Mouse (Mus musculus) gastrocnemius, adult 2 months (tissue): ENCODE data around the gene Sigmar1. TPM values are rescaled to one million over a fixed set of nuclear protein-coding genes. Genes with fewer than 3 reads are reported as not detected.
A peak's percentile ranks its signal among the peaks of the same experiment; 100 is the strongest.

Experiments used
- DNase-seq: peaks from one replicate; pipeline ENCODE4 v3.0.0; 2022
- H3K27ac ChIP-seq: fragments of 200-600 bp; 2 replicates; pipeline ENCODE4 v1.8.1; 2022; ENCODE audit warnings: mild to moderate bottlenecking
- H3K4me3 ChIP-seq: fragments of 200-600 bp; 2 replicates; pipeline ENCODE4 v1.8.1; 2022; ENCODE audit warnings: mild to moderate bottlenecking, moderate library complexity
- CTCF ChIP-seq: fragments of 200-600 bp; IDR thresholded peaks from 2 replicates; pipeline ENCODE4 v1.8.1; 2022; ENCODE audit warnings: antibody characterized with exemption, mild to moderate bottlenecking, moderate library complexity
- intact Hi-C: fragments of 180-260 bp; cut with DNase I; formaldehyde crosslinking; loops from one replicate; pipeline ENCODE4 v1.15.1; 2025
- total RNA-seq, 2 experiments: library from RNA; stranded (reverse); gene quantifications; 2 replicates each; pipeline ENCODE4 v1.2.3; 2021

Sigmar1 gene
- total RNA-seq, 2 experiments from 2014 or later: 8.2 to 13.3 TPM

DNA sequence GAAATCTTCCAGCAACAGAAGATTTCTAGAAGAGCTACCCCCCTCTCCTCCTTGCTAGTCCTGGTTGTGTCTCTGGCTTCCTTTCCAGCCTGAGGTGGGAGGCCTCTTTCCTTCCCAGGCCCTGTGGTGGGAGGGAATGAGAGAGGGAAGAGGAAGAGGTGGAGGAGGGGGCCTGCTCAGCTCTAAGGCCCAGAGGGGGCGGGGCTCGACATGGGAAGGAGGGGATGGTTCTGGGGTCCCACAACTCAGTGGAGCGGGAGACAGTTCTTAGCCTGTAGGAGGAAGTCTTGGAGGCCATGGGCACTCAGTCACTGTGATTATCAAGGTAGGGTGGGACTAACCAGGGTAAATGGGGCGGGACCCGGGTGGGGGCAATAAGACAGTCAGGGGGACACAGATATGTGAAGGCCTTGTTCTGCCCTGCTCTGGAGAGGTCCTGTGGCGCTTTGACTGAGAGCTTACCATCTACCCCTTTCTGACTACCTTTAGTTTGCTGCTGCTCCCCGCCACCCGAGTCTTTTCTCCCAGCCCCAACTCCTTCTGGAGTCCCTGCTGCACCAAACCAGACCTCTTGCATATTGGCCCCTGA, 6.2 kb upstream of the Sigmar1 start:
- peak; percentile 55 for DNase-seq
- H3K4me3 ChIP-seq: peak overlapping the region; percentile 85
- intact Hi-C loops: no loop called here
- TF ChIP-seq CTCF: no peak
- peak overlapping the region; percentile 96 for H3K27ac ChIP-seq

GRCm38 (mm10) chr4:41761680-41762079, 5.7 kb upstream of the Sigmar1 start:
- no peak for TF ChIP-seq CTCF

DNA sequence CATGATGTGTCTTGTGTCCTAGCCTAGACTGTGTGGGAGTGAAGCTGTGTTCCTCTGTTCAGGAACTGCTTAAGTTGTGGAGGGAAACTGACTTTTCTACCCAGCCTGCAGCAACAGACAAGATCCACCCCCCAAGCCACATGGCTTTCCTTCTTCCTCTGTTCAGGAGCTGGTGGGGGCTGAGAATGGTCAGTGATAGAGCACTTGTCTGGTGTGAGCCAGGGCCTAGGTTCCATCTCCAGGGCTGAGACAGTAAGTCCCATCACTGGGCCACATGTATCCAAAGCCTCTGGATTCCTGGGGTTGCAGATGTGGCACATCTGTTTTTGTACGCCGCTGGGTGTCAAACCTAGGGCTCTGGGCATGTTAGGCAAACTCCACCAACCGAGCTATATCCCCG, 5.0 kb upstream of the Sigmar1 start:
- intact Hi-C loops: no loop called here
- H3K4me3 ChIP-seq: peak overlapping the region; percentile 85
- DNase-seq: no peak
- H3K27ac ChIP-seq: peak overlapping the region; percentile 96
- no peak for TF ChIP-seq CTCF

More at GRCm38 (mm10) chr4:41761680-41762079, 5.7 kb upstream of the Sigmar1 start:
- intact Hi-C loops: no loop called here
- no peak for DNase-seq
- Histone ChIP-seq H3K27ac (peak overlapping the region; percentile 96), H3K4me3 (peak overlapping the region; percentile 85)

GRCm38 (mm10) chr4:41760288-41760721, 4.3 kb upstream of the Sigmar1 start:
- Histone ChIP-seq H3K4me3 (peak overlapping the region; percentile 85), H3K27ac (peak overlapping the region; percentile 96)
- no peak; the same call in 1 of the 2 replicates for TF ChIP-seq CTCF
- peak; percentile 97 for DNase-seq
- intact Hi-C loops: no loop called here

DNA sequence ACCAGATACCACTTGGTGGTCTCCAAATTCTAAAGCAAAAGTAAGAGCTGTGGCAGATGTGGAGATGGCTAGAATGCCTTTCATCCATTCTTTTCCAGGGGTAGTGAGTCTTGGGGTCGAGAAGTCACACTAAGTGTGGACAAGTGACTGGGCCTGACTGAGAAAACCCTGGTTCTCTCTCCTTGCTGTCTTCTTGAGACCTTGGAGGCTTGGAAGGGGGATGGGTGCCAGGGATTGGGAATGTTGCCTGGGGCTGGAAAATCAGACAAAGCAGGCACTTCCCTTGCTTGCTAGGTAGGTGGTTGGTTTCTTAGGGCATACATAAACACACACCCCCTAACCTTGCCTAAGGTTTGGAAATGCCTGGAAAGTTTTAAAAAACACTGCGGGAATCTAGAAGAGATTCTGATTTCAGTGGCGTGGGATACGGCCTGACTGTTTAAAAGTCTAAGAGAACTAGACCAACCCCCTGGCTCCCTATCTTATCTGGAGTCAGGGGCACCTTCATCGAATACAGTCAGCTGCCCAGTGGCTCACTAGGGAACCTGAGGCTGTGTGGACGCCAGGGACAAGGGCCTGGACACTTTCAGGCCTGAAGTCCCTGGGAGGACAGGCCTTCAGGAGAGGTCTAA, 3.8 kb upstream of the Sigmar1 start:
- Histone ChIP-seq H3K27ac (peak overlapping the region; percentile 96), H3K4me3 (peak overlapping the region; percentile 85)
- intact Hi-C loops: loop anchor here (10.0 kb wide), 1 partner anchor 1195 kb away; no protein-coding TSS in a partner anchor
- no peak for DNase-seq
- TF ChIP-seq CTCF: no peak

- intact Hi-C loops: loop anchor here (10.0 kb wide), 1 partner anchor 1196 kb away; no protein-coding TSS in a partner anchor
- peak overlapping the region; percentile 96 for H3K27ac ChIP-seq
- TF ChIP-seq CTCF: no peak
- H3K4me3 ChIP-seq: no peak overlapping the region
- DNase-seq: peak; percentile 43
Observed at GRCm38 (mm10) chr4:41759206-41759605, 3.2 kb upstream of the Sigmar1 start.

GRCm38 (mm10) chr4:41758701-41759100, 2.7 kb upstream of the Sigmar1 start:
- intact Hi-C loops: loop anchor here (10.0 kb wide), 1 partner anchor 1196 kb away; no protein-coding TSS in a partner anchor
- DNase-seq: no peak
- TF ChIP-seq CTCF: no peak
- Histone ChIP-seq H3K4me3 (no peak overlapping the region), H3K27ac (peak overlapping the region; percentile 96)

GRCm38 (mm10) chr4:41758021-41758420, 2.1 kb upstream of the Sigmar1 start:
- no peak overlapping the region for H3K27ac ChIP-seq
- intact Hi-C loops: loop anchor here (10.0 kb wide), 1 partner anchor 1197 kb away; no protein-coding TSS in a partner anchor
- no peak for TF ChIP-seq CTCF

DNA sequence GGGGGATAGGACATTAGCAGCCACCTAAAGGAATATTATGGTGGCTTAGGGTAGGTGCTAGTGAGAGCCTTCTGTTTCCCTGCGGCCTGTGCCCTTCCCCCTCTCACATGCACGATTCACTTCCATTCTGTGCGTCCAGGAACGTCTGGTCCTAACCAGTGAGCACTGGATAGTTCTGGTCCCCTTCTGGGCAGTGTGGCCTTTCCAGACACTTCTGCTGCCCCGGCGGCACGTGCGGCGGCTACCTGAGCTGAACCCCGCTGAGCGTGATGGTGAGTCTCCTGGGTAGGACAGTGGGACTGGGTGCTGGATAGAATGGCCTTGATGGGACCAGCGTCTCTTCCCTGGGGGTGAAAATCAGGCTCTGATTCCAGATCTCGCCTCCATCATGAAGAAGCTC, 1.4 kb upstream of the Sigmar1 start:
- H3K27ac ChIP-seq: no peak overlapping the region
- intact Hi-C loops: loop anchor here (10.0 kb wide), 1 partner anchor 1197 kb away; no protein-coding TSS in a partner anchor
- H3K4me3 ChIP-seq: no peak overlapping the region
- TF ChIP-seq CTCF: no peak
- no peak for DNase-seq

More at GRCm38 (mm10) chr4:41758021-41758420, 2.1 kb upstream of the Sigmar1 start:
- no peak for DNase-seq
- no peak overlapping the region for H3K4me3 ChIP-seq

GRCm38 (mm10) chr4:41756440-41756839, 483 bp upstream of the Sigmar1 start:
- H3K27ac ChIP-seq: peak overlapping the region; percentile 97
- intact Hi-C loops: loop anchor here (10.0 kb wide), 1 partner anchor 1198 kb away; no protein-coding TSS in a partner anchor
- DNase-seq: no peak

GRCm38 (mm10) chr4:41754797-41755337, 1.1 kb downstream of the Sigmar1 start, which contains the start of gene Galt:
TSS of gene Galt (plus strand) at chr4:41755228.
- intact Hi-C loops: loop anchor here (10.0 kb wide), 1 partner anchor 1200 kb away; no protein-coding TSS in a partner anchor
- Histone ChIP-seq H3K27ac (peak within 1 kb of the TSS; percentile 97), H3K4me3 (peak within 1 kb of the TSS; percentile 92)
- DNase-seq: no peak
- no peak for TF ChIP-seq CTCF

More at GRCm38 (mm10) chr4:41756440-41756839, 483 bp upstream of the Sigmar1 start:
- H3K4me3 ChIP-seq: peak overlapping the region; percentile 92
- no peak for TF ChIP-seq CTCF

GRCm38 (mm10) chr4:41745021-41745420, 10.9 kb downstream of the Sigmar1 start:
- intact Hi-C loops: no loop called here

DNA sequence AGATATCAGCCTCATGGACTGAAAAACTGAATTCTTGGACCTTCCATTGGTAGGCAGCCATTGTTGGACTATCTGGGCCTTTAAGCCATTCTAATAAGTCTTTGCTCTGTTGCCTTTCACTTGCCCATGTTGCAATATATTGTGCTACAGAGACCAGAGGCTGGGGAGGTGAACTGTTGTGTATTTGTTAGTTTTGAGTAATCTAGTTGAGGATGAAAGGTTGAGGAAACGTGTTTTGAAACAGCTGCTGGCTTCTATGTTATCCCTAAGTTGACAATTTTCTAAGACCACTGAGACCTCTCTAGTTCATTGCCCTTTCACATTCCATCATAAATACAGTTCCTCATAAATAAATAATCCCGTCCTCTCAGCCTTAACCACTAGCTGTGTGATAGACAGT, 11.8 kb downstream of the Sigmar1 start:
- no peak overlapping the region for H3K27ac ChIP-seq
- no peak for DNase-seq
- no peak overlapping the region for H3K4me3 ChIP-seq
- intact Hi-C loops: no loop called here
- no peak for TF ChIP-seq CTCF

More at GRCm38 (mm10) chr4:41745021-41745420, 10.9 kb downstream of the Sigmar1 start:
- no peak for DNase-seq
- no peak for TF ChIP-seq CTCF
- H3K27ac ChIP-seq: no peak overlapping the region
- H3K4me3 ChIP-seq: no peak overlapping the region
